Mouse (Mus musculus) urinary bladder, postnatal 4 days (tissue): Measurements from ENCODE around the gene Tm4sf19.
A peak's percentile ranks its signal among the peaks of the same experiment; 100 is the strongest.
"Not testable (repeated sequence)": the region's sequence is repeated elsewhere in the genome, so short reads cannot be mapped to it uniquely, and the experiment has no call there.

Source experiments
- DNase-seq, 2 experiments: peaks; one replicate each; pipeline ENCODE4 v3.0.0; 2021 to 2022; ENCODE audit warnings: low spot score in 2 of 2

The Tm4sf19 gene

GRCm38 (mm10) chr16:32430474-32431046 lies 30.3 kb downstream of the Tm4sf19 start, which contains the start of gene Pcyt1a:
Pcyt1a (plus strand) TSS chr16:32430921.
- peak; percentile 88 for DNase-seq

GRCm38 (mm10) chr16:32431047-32431591 lies 30.8 kb downstream of the Tm4sf19 start:
- no peak for DNase-seq

- no peak for DNase-seq
Observed at GRCm38 (mm10) chr16:32431926-32432325, 31.6 kb downstream of the Tm4sf19 start.

GRCm38 (mm10) chr16:32433138-32433537 lies 32.8 kb downstream of the Tm4sf19 start:
- DNase-seq, result no peak

GRCm38 (mm10) chr16:32434066-32434465 lies 33.8 kb downstream of the Tm4sf19 start:
- no peak for DNase-seq

GRCm38 (mm10) chr16:32434691-32435090 lies 34.4 kb downstream of the Tm4sf19 start:
- no peak for DNase-seq

GRCm38 (mm10) chr16:32436657-32437056 lies 36.4 kb downstream of the Tm4sf19 start:
- no peak for DNase-seq

- no peak for DNase-seq
Observed at GRCm38 (mm10) chr16:32437266-32437665, 37.0 kb downstream of the Tm4sf19 start.

- no peak for DNase-seq
Observed at GRCm38 (mm10) chr16:32441432-32441831, 41.1 kb downstream of the Tm4sf19 start.

GRCm38 (mm10) chr16:32444615-32445014 lies 44.3 kb downstream of the Tm4sf19 start:
- DNase-seq, result not testable (repeated sequence)

GRCm38 (mm10) chr16:32445558-32445957 lies 45.3 kb downstream of the Tm4sf19 start:
- DNase-seq, result no peak

GRCm38 (mm10) chr16:32446563-32447138 lies 46.3 kb downstream of the Tm4sf19 start:
- no peak for DNase-seq

- DNase-seq, result no peak
Observed at GRCm38 (mm10) chr16:32449665-32450064, 49.4 kb downstream of the Tm4sf19 start.

- no peak for DNase-seq
Observed at GRCm38 (mm10) chr16:32450133-32450532, 49.8 kb downstream of the Tm4sf19 start.

GRCm38 (mm10) chr16:32453102-32453501 lies 52.8 kb downstream of the Tm4sf19 start:
- DNase-seq, result no peak

GRCm38 (mm10) chr16:32454646-32455045 lies 54.3 kb downstream of the Tm4sf19 start:
- no peak for DNase-seq

GRCm38 (mm10) chr16:32456086-32456485 lies 55.8 kb downstream of the Tm4sf19 start:
- no peak for DNase-seq

GRCm38 (mm10) chr16:32456761-32457160 lies 56.5 kb downstream of the Tm4sf19 start:
- no peak for DNase-seq
